Mouse (Mus musculus) heart, adult 2 months (tissue): ENCODE measurements around the gene Tspan5. TPM values are rescaled to one million over a fixed set of nuclear protein-coding genes. Genes with fewer than 3 reads are reported as not detected.

Source experiments
- DNase-seq, 2 experiments: peaks; one replicate each; pipeline ENCODE4 v3.0.0; 2021
- H3K27ac ChIP-seq: fragments of 200-600 bp; 2 replicates; pipeline ENCODE4 v1.8.1; 2022
- H3K27me3 ChIP-seq: fragments of 200-500 bp; 2 replicates; pipeline ENCODE4 v1.6.1; 2012; ENCODE audit warnings: mild to moderate bottlenecking, low read length, inconsistent platforms, mixed read lengths; ENCODE audit not compliant: control insufficient read depth, insufficient read depth
- H3K36me3 ChIP-seq: fragments of 200-500 bp; 2 replicates; pipeline ENCODE4 v1.6.1; 2012; ENCODE audit warnings: low read length, inconsistent platforms; ENCODE audit not compliant: control insufficient read depth, insufficient read depth
- H3K4me1 ChIP-seq: fragments of 200-500 bp; 2 replicates; pipeline ENCODE4 v1.6.1; 2011; ENCODE audit warnings: low read length; ENCODE audit not compliant: control insufficient read depth, insufficient read depth
- H3K4me3 ChIP-seq: fragments of 200-600 bp; 2 replicates; pipeline ENCODE4 v1.8.1; 2022
- H3K79me2 ChIP-seq: fragments of 200-500 bp; replicated peaks from 2 replicates; pipeline ENCODE4 v1.6.1; 2012; ENCODE audit warnings: mild to moderate bottlenecking, inconsistent platforms, low read length, moderate library complexity, mixed read lengths; ENCODE audit not compliant: control insufficient read depth, insufficient read depth
- H3K9ac ChIP-seq: fragments of 200-500 bp; 2 replicates; pipeline ENCODE4 v1.6.1; 2012; ENCODE audit warnings: low read depth, mild to moderate bottlenecking, control low read depth, inconsistent platforms, low read length, mixed read lengths
- CTCF ChIP-seq: fragments of 200-600 bp; IDR thresholded peaks from 2 replicates; pipeline ENCODE4 v1.8.1; 2022; ENCODE audit warnings: antibody characterized with exemption, mild to moderate bottlenecking, moderate library complexity
- EP300 ChIP-seq: fragments of 200-500 bp; IDR thresholded peaks from 2 replicates; pipeline ENCODE4 v1.6.1; 2011; ENCODE audit warnings: low read depth, low read length, control low read depth; ENCODE audit not compliant: insufficient read depth
- POLR2A ChIP-seq: fragments of 200-500 bp; IDR thresholded peaks from 2 replicates; pipeline ENCODE4 v1.6.1; 2011; ENCODE audit warnings: mild to moderate bottlenecking, low read depth, low read length, control low read depth; ENCODE audit not compliant: insufficient read depth
- WGBS: fragments of 180-500 bp; shearing (Covaris S2); methylation state at CpG from one replicate; pipeline ENCODE4 v1.1.7; 2018; 5-methylcytosine and 5-hydroxymethylcytosine counted together
- intact Hi-C: fragments of 180-260 bp; cut with DNase I; formaldehyde crosslinking; loops from one replicate; pipeline ENCODE4 v1.15.1; 2025
- polyA plus RNA-seq: library from polyadenylated mRNA; depleted of rRNA; stranded (reverse); fragments of >200 nt; gene quantifications from 2 replicates; pipeline ENCODE4 v1.2.3, GENCODE M21; 2012
- total RNA-seq, 2 experiments: library from RNA; stranded (reverse); gene quantifications; 2 replicates each; pipeline ENCODE4 v1.2.3; 2021

The Tspan5 gene
- total and polyA plus RNA-seq, 3 experiments = 4.9 to 6.9 (median 5.3) TPM

GRCm38 (mm10) chr3:138826243-138826800, 84.3 kb downstream of the Tspan5 start:
- H3K9ac ChIP-seq = no peak overlapping the region
- 90% methylated on average over 8 of the region's 8 CpGs for WGBS
- intact Hi-C loops = no loop called here
- H3K27me3 ChIP-seq = no peaks in the 10 kb centered on the region
- H3K27ac ChIP-seq = no peak overlapping the region
- DNase-seq = no peak
- TF ChIP-seq CTCF (no peak), EP300 (no peak), POLR2A (no peak)
- H3K4me3 ChIP-seq = no peak overlapping the region
- no peaks in the 10 kb centered on the region for H3K36me3 ChIP-seq
- no peaks in the 10 kb centered on the region for H3K79me2 ChIP-seq
- no peaks in the 10 kb centered on the region for H3K4me1 ChIP-seq

- Histone ChIP-seq H3K4me3 (no peak overlapping the region), H3K36me3 (no peaks in the 10 kb centered on the region), H3K4me1 (peaks cover 2% of the 10 kb centered on the region; the same call in 1 of the 2 replicates), H3K9ac (no peak overlapping the region), H3K79me2 (no peaks in the 10 kb centered on the region), H3K27ac (no peak overlapping the region), H3K27me3 (no peaks in the 10 kb centered on the region)
- DNase-seq = no peak
- WGBS = 67% methylated on average over 9 of the region's 9 CpGs
- no peak for TF ChIP-seq POLR2A
- intact Hi-C loops = no loop called here
Observed at GRCm38 (mm10) chr3:138832827-138833517, 91.0 kb downstream of the Tspan5 start.

GRCm38 (mm10) chr3:138834174-138834573, 92.2 kb downstream of the Tspan5 start:
- H3K27me3 ChIP-seq = no peaks in the 10 kb centered on the region
- no peak overlapping the region for H3K27ac ChIP-seq
- H3K4me3 ChIP-seq = no peak overlapping the region
- WGBS = 56% methylated on average over 11 of the region's 11 CpGs
- TF ChIP-seq CTCF = no peak
- no peak for TF ChIP-seq EP300
- no peak for TF ChIP-seq POLR2A
- H3K79me2 ChIP-seq = no peaks in the 10 kb centered on the region
- DNase-seq = no peak
- peaks cover 2% of the 10 kb centered on the region; the same call in 1 of the 2 replicates for H3K4me1 ChIP-seq
- H3K36me3 ChIP-seq = no peaks in the 10 kb centered on the region
- intact Hi-C loops = no loop called here
- H3K9ac ChIP-seq = no peak overlapping the region

GRCm38 (mm10) chr3:138836937-138837336, 94.9 kb downstream of the Tspan5 start:
- TF ChIP-seq POLR2A (no peak), CTCF (peak; percentile 43), EP300 (no peak)
- no peak for DNase-seq
- H3K36me3 ChIP-seq = no peaks in the 10 kb centered on the region
- H3K4me3 ChIP-seq = no peak overlapping the region
- no peaks in the 10 kb centered on the region for H3K27me3 ChIP-seq
- WGBS = 65% methylated on average over 5 of the region's 5 CpGs
- no peaks in the 10 kb centered on the region for H3K79me2 ChIP-seq
- intact Hi-C loops = loop anchor here (5.0 kb wide), 1 partner anchor 95 kb away; the partner anchor contains the start of gene Tspan5
- H3K4me1 ChIP-seq = peaks cover 2% of the 10 kb centered on the region; the same call in 1 of the 2 replicates
- H3K27ac ChIP-seq = no peak overlapping the region
- H3K9ac ChIP-seq = no peak overlapping the region

GRCm38 (mm10) chr3:138837651-138838050, 95.7 kb downstream of the Tspan5 start:
- DNase-seq = no peak
- intact Hi-C loops = loop anchor here (5.0 kb wide), 1 partner anchor 95 kb away; the partner anchor contains the start of gene Tspan5

GRCm38 (mm10) chr3:138839656-138840055, 97.7 kb downstream of the Tspan5 start:
- H3K4me1 ChIP-seq = no peaks in the 10 kb centered on the region
- intact Hi-C loops = loop anchor here (5.0 kb wide), 1 partner anchor 97 kb away; the partner anchor contains the start of gene Tspan5
- H3K79me2 ChIP-seq = no peaks in the 10 kb centered on the region
- TF ChIP-seq EP300 (no peak), CTCF (no peak), POLR2A (no peak)
- H3K27me3 ChIP-seq = no peaks in the 10 kb centered on the region
- WGBS = 67% methylated on average over 6 of the region's 6 CpGs
- no peak for DNase-seq
- H3K36me3 ChIP-seq = no peaks in the 10 kb centered on the region
- H3K4me3 ChIP-seq = no peak overlapping the region
- no peak overlapping the region for H3K27ac ChIP-seq
- H3K9ac ChIP-seq = no peak overlapping the region

More at GRCm38 (mm10) chr3:138837651-138838050, 95.7 kb downstream of the Tspan5 start:
- no peak for TF ChIP-seq EP300
- TF ChIP-seq POLR2A = no peak
- TF ChIP-seq CTCF = no peak
- Histone ChIP-seq H3K27me3 (no peaks in the 10 kb centered on the region), H3K36me3 (no peaks in the 10 kb centered on the region), H3K79me2 (no peaks in the 10 kb centered on the region), H3K27ac (no peak overlapping the region), H3K4me1 (peaks cover 2% of the 10 kb centered on the region; the same call in 1 of the 2 replicates), H3K4me3 (no peak overlapping the region), H3K9ac (no peak overlapping the region)
- 87% methylated on average over 6 of the region's 6 CpGs for WGBS
